Mouse (Mus musculus): ENCODE results near the gene Scg3. TPM values are rescaled to one million over a fixed set of nuclear protein-coding genes. Genes with fewer than 3 reads are reported as not detected.
"Not testable (repeated sequence)": the region's sequence is repeated elsewhere in the genome, so short reads cannot be mapped to it uniquely, and the experiment has no call there.

Scg3 gene
- total RNA-seq, 2 experiments from 2014 or later, result 273 to 322 TPM

- intact Hi-C loops (cut with DNase I), result no loop called here
- no peak for DNase-seq (ENCODE audit: low spot score in 2 of 2)
These were observed 52.9 kb downstream of the Scg3 start for GRCm38 (mm10) chr9:75630823-75631454.

- intact Hi-C loops (cut with DNase I), result loop anchor here (5.0 kb wide), 1 partner anchor 56 kb away; the partner anchor contains the start of gene Scg3
- peak in 1 of 2 experiments; percentile 67 for DNase-seq (ENCODE audit: low spot score in 2 of 2)
These were observed 57.6 kb downstream of the Scg3 start for GRCm38 (mm10) chr9:75626308-75626604.

GRCm38 (mm10) chr9:75625556-75626307 is 58.1 kb downstream of the Scg3 start, which contains the start of gene Lysmd2:
Gene Lysmd2 (plus strand): TSS chr9:75625741.
- intact Hi-C loops (cut with DNase I), result loop anchor here (2.0 to 5.0 kb wide), 2 partner anchors 15 to 57 kb away; partner anchors contain the start of genes Scg3 and Tmod2

GRCm38 (mm10) chr9:75624983-75625555 is 58.8 kb downstream of the Scg3 start:
- DNase-seq (ENCODE audit: low spot score in 2 of 2), result peak in 1 of 2 experiments; percentile 11
- intact Hi-C loops (cut with DNase I), result loop anchor here (2.0 to 5.0 kb wide), 2 partner anchors 14 to 57 kb away; partner anchors contain the start of genes Scg3 and Tmod2

More at GRCm38 (mm10) chr9:75625556-75626307, 58.1 kb downstream of the Scg3 start, which contains the start of gene Lysmd2:
- peak; percentile 73 to 84 for DNase-seq (ENCODE audit: low spot score in 2 of 2)

- intact Hi-C loops (cut with DNase I), result no loop called here
These were observed 62.4 kb downstream of the Scg3 start for GRCm38 (mm10) chr9:75621428-75621827.

GRCm38 (mm10) chr9:75619761-75620160 is 64.1 kb downstream of the Scg3 start:
- not testable (repeated sequence) for DNase-seq (ENCODE audit: low spot score in 2 of 2)

More at GRCm38 (mm10) chr9:75621428-75621827, 62.4 kb downstream of the Scg3 start:
- no peak for DNase-seq (ENCODE audit: low spot score in 2 of 2)

GRCm38 (mm10) chr9:75618836-75619400 is 64.9 kb downstream of the Scg3 start:
- intact Hi-C loops (cut with DNase I), result no loop called here
- no peak for DNase-seq (ENCODE audit: low spot score in 2 of 2)

More at GRCm38 (mm10) chr9:75619761-75620160, 64.1 kb downstream of the Scg3 start:
- intact Hi-C loops (cut with DNase I), result not testable (repeated sequence)

GRCm38 (mm10) chr9:75616560-75616959 is 67.3 kb downstream of the Scg3 start:
- intact Hi-C loops (cut with DNase I), result no loop called here
- DNase-seq (ENCODE audit: low spot score in 2 of 2), result no peak

- intact Hi-C loops (cut with DNase I), result loop anchor here (2.0 to 5.0 kb wide), 2 partner anchors 14 to 71 kb away; partner anchors contain the start of genes Lysmd2 and Scg3
- DNase-seq (ENCODE audit: low spot score in 2 of 2), result peak; percentile 86
These were observed 73.0 kb downstream of the Scg3 start, which contains the start of gene Tmod2 for GRCm38 (mm10) chr9:75610571-75611493. Gene Tmod2 (minus strand): TSS chr9:75611325.

GRCm38 (mm10) chr9:75609965-75610364 is 73.9 kb downstream of the Scg3 start:
- intact Hi-C loops (cut with DNase I), result loop anchor here (2.0 to 5.0 kb wide), 2 partner anchors 15 to 72 kb away; partner anchors contain the start of genes Lysmd2 and Scg3
- DNase-seq (ENCODE audit: low spot score in 2 of 2), result peak in 1 of 2 experiments; percentile 9

GRCm38 (mm10) chr9:75609505-75609904 is 74.4 kb downstream of the Scg3 start:
- no peak for DNase-seq (ENCODE audit: low spot score in 2 of 2)
- intact Hi-C loops (cut with DNase I), result no loop called here

GRCm38 (mm10) chr9:75607496-75607895 is 76.4 kb downstream of the Scg3 start:
- intact Hi-C loops (cut with DNase I), result no loop called here
- no peak for DNase-seq (ENCODE audit: low spot score in 2 of 2)

GRCm38 (mm10) chr9:75601510-75601909 is 82.3 kb downstream of the Scg3 start:
- intact Hi-C loops (cut with DNase I), result no loop called here
- DNase-seq (ENCODE audit: low spot score in 2 of 2), result peak in 1 of 2 experiments; percentile 0

GRCm38 (mm10) chr9:75600166-75600934 is 83.5 kb downstream of the Scg3 start:
- intact Hi-C loops (cut with DNase I), result no loop called here
- peak; percentile 44 to 45 for DNase-seq (ENCODE audit: low spot score in 2 of 2)

- intact Hi-C loops (cut with DNase I), result loop anchor here (2.0 kb wide), 1 partner anchor 85 kb away; the partner anchor contains the start of gene Scg3
- DNase-seq (ENCODE audit: low spot score in 2 of 2), result peak; percentile 32
These were observed 84.5 kb downstream of the Scg3 start for GRCm38 (mm10) chr9:75599191-75599841.

- DNase-seq (ENCODE audit: low spot score in 2 of 2), result no peak
- intact Hi-C loops (cut with DNase I), result no loop called here
These were observed 86.3 kb downstream of the Scg3 start for GRCm38 (mm10) chr9:75597596-75597995.

GRCm38 (mm10) chr9:75597036-75597435 is 86.8 kb downstream of the Scg3 start:
- intact Hi-C loops (cut with DNase I), result no loop called here
- DNase-seq (ENCODE audit: low spot score in 2 of 2), result no peak
